Mouse (Mus musculus): ENCODE measurements around the gene Axin2. TPM values are rescaled to one million over a fixed set of nuclear protein-coding genes. Genes with fewer than 3 reads are reported as not detected.

The Axin2 gene
- total and polyA plus RNA-seq, 2 experiments: 3.2 to 5.8 TPM

GRCm38 (mm10) chr11:108898483-108898882 is 21.7 kb upstream of the Axin2 start:
- H3K79me2 ChIP-seq (ENCODE audit: control insufficient read depth, insufficient read depth, low read length): no peaks in the 10 kb centered on the region
- no peak overlapping the region for H3K4me3 ChIP-seq (ENCODE audit: insufficient read depth, low read depth, low read length)
- no peak overlapping the region for H3K9ac ChIP-seq (ENCODE audit: low read depth, low read length)
- H3K27me3 ChIP-seq (ENCODE audit: control insufficient read depth, insufficient read depth, low read length): no peaks in the 10 kb centered on the region
- DNase-seq (ENCODE audit: extremely low read depth, low read depth, low spot score): no peak
- no peaks in the 10 kb centered on the region for H3K4me1 ChIP-seq (ENCODE audit: control insufficient read depth, insufficient read depth, low read length)
- 92% methylated on average over 6 of the region's 6 CpGs for WGBS
- H3K36me3 ChIP-seq (ENCODE audit: control insufficient read depth, insufficient read depth, low read length): no peaks in the 10 kb centered on the region
- TF ChIP-seq POLR2A (IDR thresholded peaks at IDR 0.05; ENCODE audit: extremely low read depth, insufficient read depth, low read length) (no peak), CTCF (IDR thresholded peaks at IDR 0.05; ENCODE audit: low read depth, low read length) (no peak)
- H3K27ac ChIP-seq (replicated peaks; ENCODE audit: insufficient read depth, low read depth, low read length): no peak overlapping the region

GRCm38 (mm10) chr11:108900718-108901488 is 19.2 kb upstream of the Axin2 start:
- Histone ChIP-seq H3K9ac (ENCODE audit: low read depth, low read length) (no peak overlapping the region), H3K27ac (replicated peaks; ENCODE audit: insufficient read depth, low read depth, low read length) (no peak overlapping the region), H3K36me3 (ENCODE audit: control insufficient read depth, insufficient read depth, low read length) (no peaks in the 10 kb centered on the region), H3K4me1 (ENCODE audit: control insufficient read depth, insufficient read depth, low read length) (no peaks in the 10 kb centered on the region), H3K79me2 (ENCODE audit: control insufficient read depth, insufficient read depth, low read length) (no peaks in the 10 kb centered on the region), H3K27me3 (ENCODE audit: control insufficient read depth, insufficient read depth, low read length) (no peaks in the 10 kb centered on the region), H3K4me3 (ENCODE audit: insufficient read depth, low read depth, low read length) (no peak overlapping the region)
- no peak for TF ChIP-seq CTCF (IDR thresholded peaks at IDR 0.05; ENCODE audit: low read depth, low read length)
- TF ChIP-seq POLR2A (IDR thresholded peaks at IDR 0.05; ENCODE audit: extremely low read depth, insufficient read depth, low read length): no peak
- no peak for DNase-seq (ENCODE audit: extremely low read depth, low read depth, low spot score)
- 88% methylated on average over 10 of the region's 10 CpGs for WGBS

GRCm38 (mm10) chr11:108901670-108902069 is 18.5 kb upstream of the Axin2 start:
- Histone ChIP-seq H3K27ac (replicated peaks; ENCODE audit: insufficient read depth, low read depth, low read length) (no peak overlapping the region), H3K27me3 (ENCODE audit: control insufficient read depth, insufficient read depth, low read length) (no peaks in the 10 kb centered on the region), H3K36me3 (ENCODE audit: control insufficient read depth, insufficient read depth, low read length) (no peaks in the 10 kb centered on the region), H3K79me2 (ENCODE audit: control insufficient read depth, insufficient read depth, low read length) (no peaks in the 10 kb centered on the region), H3K4me1 (ENCODE audit: control insufficient read depth, insufficient read depth, low read length) (no peaks in the 10 kb centered on the region), H3K4me3 (ENCODE audit: insufficient read depth, low read depth, low read length) (no peak overlapping the region), H3K9ac (ENCODE audit: low read depth, low read length) (no peak overlapping the region)
- DNase-seq (ENCODE audit: extremely low read depth, low read depth, low spot score): no peak
- TF ChIP-seq POLR2A (IDR thresholded peaks at IDR 0.05; ENCODE audit: extremely low read depth, insufficient read depth, low read length): no peak
- no peak for TF ChIP-seq CTCF (IDR thresholded peaks at IDR 0.05; ENCODE audit: low read depth, low read length)
- 84% methylated on average over 7 of the region's 7 CpGs for WGBS

- Histone ChIP-seq H3K27ac (replicated peaks; ENCODE audit: insufficient read depth, low read depth, low read length) (no peak overlapping the region), H3K9ac (ENCODE audit: low read depth, low read length) (no peak overlapping the region), H3K4me3 (ENCODE audit: insufficient read depth, low read depth, low read length) (no peak overlapping the region), H3K4me1 (ENCODE audit: control insufficient read depth, insufficient read depth, low read length) (no peaks in the 10 kb centered on the region), H3K27me3 (ENCODE audit: control insufficient read depth, insufficient read depth, low read length) (no peaks in the 10 kb centered on the region), H3K79me2 (ENCODE audit: control insufficient read depth, insufficient read depth, low read length) (no peaks in the 10 kb centered on the region), H3K36me3 (ENCODE audit: control insufficient read depth, insufficient read depth, low read length) (no peaks in the 10 kb centered on the region)
- no peak for DNase-seq (ENCODE audit: extremely low read depth, low read depth, low spot score)
- 85% methylated on average over 4 of the region's 4 CpGs for WGBS
- TF ChIP-seq CTCF (IDR thresholded peaks at IDR 0.05; ENCODE audit: low read depth, low read length) (no peak), POLR2A (IDR thresholded peaks at IDR 0.05; ENCODE audit: extremely low read depth, insufficient read depth, low read length) (no peak)
These were observed 17.8 kb upstream of the Axin2 start for GRCm38 (mm10) chr11:108902303-108902702.

GRCm38 (mm10) chr11:108906590-108907254 is 13.4 kb upstream of the Axin2 start:
- no peak for DNase-seq (ENCODE audit: extremely low read depth, low read depth, low spot score)
- WGBS: 78% methylated on average over 7 of the region's 7 CpGs
- 0 out of 2 replicates have a peak, but pooled peaks cover 4% of the 10 kb centered on the region for H3K4me1 ChIP-seq (ENCODE audit: control insufficient read depth, insufficient read depth, low read length)

More at GRCm38 (mm10) chr11:108906590-108907254, 13.4 kb upstream of the Axin2 start:
- no peak overlapping the region for H3K4me3 ChIP-seq (ENCODE audit: insufficient read depth, low read depth, low read length)
- TF ChIP-seq CTCF (IDR thresholded peaks at IDR 0.05; ENCODE audit: low read depth, low read length): no peak
- no peak for TF ChIP-seq POLR2A (IDR thresholded peaks at IDR 0.05; ENCODE audit: extremely low read depth, insufficient read depth, low read length)
- no peaks in the 10 kb centered on the region for H3K79me2 ChIP-seq (ENCODE audit: control insufficient read depth, insufficient read depth, low read length)
- H3K9ac ChIP-seq (ENCODE audit: low read depth, low read length): no peak overlapping the region
- H3K27me3 ChIP-seq (ENCODE audit: control insufficient read depth, insufficient read depth, low read length): no peaks in the 10 kb centered on the region
- H3K36me3 ChIP-seq (ENCODE audit: control insufficient read depth, insufficient read depth, low read length): no peaks in the 10 kb centered on the region
- H3K27ac ChIP-seq (replicated peaks; ENCODE audit: insufficient read depth, low read depth, low read length): no peak overlapping the region
